20 mouse cellular contexts compared by ENCODE assay signal in the genomic region with DNA sequence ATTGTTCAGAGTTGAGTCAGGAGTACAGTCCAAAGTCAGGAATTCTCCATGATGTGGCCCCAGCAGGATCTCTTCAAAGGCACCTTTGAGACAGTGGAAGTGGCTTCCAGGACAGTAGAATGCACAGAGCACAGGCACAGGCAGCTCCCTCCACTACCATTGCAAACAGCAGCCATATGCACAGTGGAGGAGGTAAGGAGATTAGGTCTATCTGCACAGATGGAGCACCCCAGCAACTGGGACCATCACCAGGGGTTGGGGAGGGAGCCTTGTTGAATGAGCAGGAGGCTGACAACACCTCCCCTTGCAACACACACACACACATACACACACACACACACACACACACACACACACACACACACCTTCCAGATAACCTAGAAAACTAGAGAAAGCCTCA. TPM values are rescaled to one million over a fixed set of nuclear protein-coding genes. Genes with fewer than 3 reads are reported as not detected.
"Had no signal": no experiment of that assay in that cellular context is flagged by ENCODE, and none has a peak within 500 bp of the region (broad histone marks: within the 10 kb centered on the region; RNA-seq: fewer than 3 reads in every experiment).

No protein-coding gene starts in this region.

- ATAC-seq: liver, postnatal 0 days; lung, postnatal 0 days; midbrain, embryonic 15.5 days had no signal

- H3K4me2 ChIP-seq: limb, embryonic 12.5 days; limb, embryonic 15.5 days; liver, embryonic 11.5 days; midbrain, embryonic 12.5 days; midbrain, embryonic 15.5 days; neural tube, embryonic 12.5 days; neural tube, embryonic 15.5 days; stomach, embryonic 15.5 days had no signal

- H3K27ac ChIP-seq: kidney, postnatal 0 days; layer of hippocampus, adult 2 months; limb, embryonic 12.5 days; limb, embryonic 15.5 days; liver, embryonic 14.5 days; macrophage; midbrain, embryonic 12.5 days; midbrain, embryonic 15.5 days; neural tube, embryonic 12.5 days; neural tube, embryonic 15.5 days had no signal

- H3K4me3 ChIP-seq: layer of hippocampus, adult 2 months; limb, embryonic 12.5 days; limb, embryonic 15.5 days; midbrain, embryonic 12.5 days; midbrain, embryonic 15.5 days; neural tube, embryonic 12.5 days; neural tube, embryonic 15.5 days; stomach, embryonic 15.5 days had no signal

- H3K9ac ChIP-seq: limb, embryonic 12.5 days; limb, embryonic 15.5 days; liver, embryonic 14.5 days; liver, postnatal 0 days; midbrain, embryonic 12.5 days; midbrain, embryonic 15.5 days; neural tube, embryonic 12.5 days; neural tube, embryonic 15.5 days; stomach, embryonic 15.5 days had no signal

- DNase-seq: kidney, adult 2 months; kidney, postnatal 25 days; left cerebral cortex, postnatal 4 days; liver, postnatal 0 days; right cerebral cortex, postnatal 25 days; spleen, adult 18-20 months; thymus, postnatal 25 days had no signal

- H3K36me3 ChIP-seq: limb, embryonic 12.5 days; limb, embryonic 15.5 days; midbrain, embryonic 12.5 days; midbrain, embryonic 15.5 days; neural tube, embryonic 12.5 days; neural tube, embryonic 15.5 days; stomach, embryonic 15.5 days had no signal

- H3K9me3 ChIP-seq: limb, embryonic 12.5 days; limb, embryonic 15.5 days; midbrain, embryonic 12.5 days; midbrain, embryonic 15.5 days; neural tube, embryonic 12.5 days; neural tube, embryonic 15.5 days; stomach, embryonic 15.5 days had no signal

- H3K4me1 ChIP-seq: limb, embryonic 15.5 days; neural tube, embryonic 15.5 days had no signal

- H3K27me3 ChIP-seq: limb, embryonic 12.5 days; limb, embryonic 15.5 days; midbrain, embryonic 12.5 days; midbrain, embryonic 15.5 days; neural tube, embryonic 12.5 days; neural tube, embryonic 15.5 days; stomach, embryonic 15.5 days had no signal

RNA-seq across cellular contexts. Expression of gene Ddc, which starts 6.1 kb away (rescaled TPM):
- polyA plus RNA-seq: macrophage had no signal
